Mouse (Mus musculus) neural tube, embryonic 13.5 days (tissue): ENCODE results near the gene Prtn3. TPM values are rescaled to one million over a fixed set of nuclear protein-coding genes. Genes with fewer than 3 reads are reported as not detected.

Experiments
- ATAC-seq: fragments of 200-750 bp; cut with Nextera tagmentation; 2 replicates; pipeline ENCODE4 v1.8.0; 2017; ENCODE audit warnings: low read depth, mild to moderate bottlenecking, moderate TSS enrichment, moderate library complexity
- H3K27ac ChIP-seq: fragments of 300-500 bp; sonication (generic); replicated peaks from 2 replicates; pipeline ENCODE4 v1.5.1; 2015; ENCODE audit warnings: moderate library complexity, mild to moderate bottlenecking, inconsistent platforms
- H3K27me3 ChIP-seq: fragments of 300-500 bp; sonication (generic); 2 replicates; pipeline ENCODE4 v1.6.1; 2015; ENCODE audit warnings: mild to moderate bottlenecking, inconsistent platforms
- H3K36me3 ChIP-seq: fragments of 300-500 bp; sonication (generic); 2 replicates; pipeline ENCODE4 v1.6.1; 2015; ENCODE audit warnings: mild to moderate bottlenecking, inconsistent platforms
- H3K4me1 ChIP-seq: fragments of 300-500 bp; sonication (generic); replicated peaks from 2 replicates; pipeline ENCODE4 v1.6.1; 2015; ENCODE audit warnings: inconsistent platforms
- H3K4me2 ChIP-seq: fragments of 300-500 bp; sonication (generic); 2 replicates; pipeline ENCODE4 v1.6.1; 2015; ENCODE audit warnings: inconsistent platforms, mild to moderate bottlenecking, moderate library complexity
- H3K4me3 ChIP-seq: fragments of 300-500 bp; sonication (generic); 2 replicates; pipeline ENCODE4 v1.5.1; 2015; ENCODE audit warnings: mild to moderate bottlenecking, inconsistent platforms
- H3K9ac ChIP-seq: fragments of 300-500 bp; sonication (generic); 2 replicates; pipeline ENCODE4 v1.6.1; 2015; ENCODE audit warnings: moderate library complexity, mild to moderate bottlenecking, inconsistent platforms
- H3K9me3 ChIP-seq: fragments of 300-500 bp; sonication (generic); 2 replicates; pipeline ENCODE4 v1.6.1; 2016; ENCODE audit warnings: inconsistent platforms
- WGBS: fragments of 180-500 bp; shearing (Covaris S2); methylation state at CpG from one replicate; pipeline ENCODE4 v1.1.7; 2015; 5-methylcytosine and 5-hydroxymethylcytosine counted together
- polyA plus RNA-seq: library from polyadenylated mRNA; unstranded; fragments of >200 nt; fragmentation: Nextera tagmentation; extraction: Ambion mirVana; gene quantifications from 2 replicates; pipeline ENCODE4 v1.2.1, GENCODE M21; 2015

The Prtn3 gene
- polyA plus RNA-seq, 1 experiment from 2014 or later: 14.7 TPM

DNA sequence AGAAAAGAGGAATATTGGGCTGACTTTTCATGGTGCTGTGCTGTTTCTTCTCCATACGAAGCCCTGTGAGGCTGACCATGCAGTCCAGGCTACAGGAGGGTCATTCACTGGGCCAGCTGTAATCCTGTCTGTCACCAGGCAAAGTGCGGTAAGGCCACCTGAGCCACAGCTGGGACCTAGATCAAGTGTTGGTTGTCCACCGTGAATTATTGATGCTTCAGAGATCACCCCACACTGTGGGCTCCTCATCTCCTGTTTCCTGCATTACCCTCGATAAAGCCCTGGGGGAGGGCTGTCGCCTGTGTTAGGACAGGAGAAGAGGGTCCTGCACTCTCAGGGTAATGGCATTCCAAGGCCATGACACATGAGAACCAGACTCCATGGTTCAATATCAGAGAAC is 27.7 kb upstream of the Prtn3 start:
- H3K36me3 ChIP-seq: no peaks in the 10 kb centered on the region
- H3K9ac ChIP-seq: no peak overlapping the region
- no peaks in the 10 kb centered on the region for H3K27me3 ChIP-seq
- H3K27ac ChIP-seq: no peak overlapping the region
- no peak overlapping the region for H3K4me3 ChIP-seq
- no peak for ATAC-seq
- H3K4me1 ChIP-seq: peaks cover 29% of the 10 kb centered on the region
- H3K9me3 ChIP-seq: no peaks in the 10 kb centered on the region
- 72% methylated on average over 5 of the region's 5 CpGs for WGBS
- H3K4me2 ChIP-seq: no peak overlapping the region

DNA sequence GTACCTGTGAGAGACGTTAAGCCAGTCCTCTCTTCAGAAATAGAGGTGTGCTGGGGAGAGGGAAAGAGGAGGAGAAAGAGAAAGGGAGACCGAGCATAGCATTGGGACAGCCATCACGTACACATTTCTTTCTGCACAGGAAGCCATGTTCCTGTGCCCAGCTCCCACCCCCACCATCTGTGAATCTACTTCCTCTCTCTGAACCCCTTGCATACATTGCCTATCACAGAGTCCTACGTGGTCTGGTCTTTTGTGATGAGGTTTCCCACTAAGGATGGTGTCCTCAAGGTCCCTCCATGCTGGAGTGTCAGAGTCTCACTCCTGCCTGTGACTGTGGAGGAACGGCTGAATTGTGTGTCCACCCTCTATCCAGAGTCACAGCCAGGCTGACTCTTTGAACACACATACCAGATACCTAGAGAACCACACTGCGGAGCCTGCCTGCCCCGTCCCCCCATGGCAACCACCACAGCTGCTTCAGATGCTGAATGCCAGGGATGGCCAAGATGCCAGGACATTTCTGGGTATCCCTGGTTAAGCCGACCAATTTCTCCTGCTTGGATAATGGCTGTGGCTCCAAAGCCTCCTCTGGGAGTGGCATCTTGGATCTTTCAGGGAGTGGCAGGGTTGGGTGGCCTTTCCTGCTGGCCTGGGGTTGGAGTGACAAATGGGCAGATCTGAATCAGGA is 24.2 kb upstream of the Prtn3 start:
- ATAC-seq: no peak
- H3K27ac ChIP-seq: no peak overlapping the region
- H3K9ac ChIP-seq: no peak overlapping the region; the same call in 1 of the 2 replicates
- H3K4me2 ChIP-seq: no peak overlapping the region
- no peak overlapping the region for H3K4me3 ChIP-seq
- peaks cover 26% of the 10 kb centered on the region for H3K4me1 ChIP-seq
- no peaks in the 10 kb centered on the region for H3K36me3 ChIP-seq
- H3K9me3 ChIP-seq: no peaks in the 10 kb centered on the region
- WGBS: 91% methylated on average over 8 of the region's 8 CpGs
- no peaks in the 10 kb centered on the region for H3K27me3 ChIP-seq

DNA sequence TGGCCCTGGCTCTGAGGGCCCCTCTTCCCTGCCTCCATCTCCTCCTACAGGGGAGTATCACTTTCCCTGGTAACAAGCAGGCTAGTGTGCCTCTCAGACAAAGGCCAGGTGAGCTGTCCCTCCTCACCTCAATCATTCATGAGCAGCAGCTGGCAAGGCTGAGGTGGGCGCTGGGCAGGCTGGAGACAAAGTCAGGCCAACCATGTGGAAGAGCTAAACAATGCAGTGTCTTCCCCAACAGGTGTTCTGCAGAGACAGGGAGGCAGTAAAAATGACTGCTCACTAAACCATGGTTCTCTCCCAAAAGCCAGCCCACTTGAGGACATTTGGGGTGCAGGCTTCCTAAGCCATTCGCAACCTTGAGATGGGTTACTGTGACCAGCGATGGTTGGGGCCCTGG is 22.6 kb upstream of the Prtn3 start:
- WGBS: 72% methylated on average over 3 of the region's 3 CpGs
- Histone ChIP-seq H3K27me3 (no peaks in the 10 kb centered on the region), H3K9ac (peak overlapping the region; percentile 80), H3K9me3 (no peaks in the 10 kb centered on the region), H3K4me1 (peaks cover 39% of the 10 kb centered on the region), H3K4me3 (0 out of 2 replicates have a peak overlapping the region, but pooled peaks have one; percentile 70), H3K4me2 (peak overlapping the region; percentile 72), H3K36me3 (peaks cover 4% of the 10 kb centered on the region; the same call in 1 of the 2 replicates), H3K27ac (peak overlapping the region; percentile 99)
- ATAC-seq: no peak

- H3K4me3 ChIP-seq: peak overlapping the region; percentile 70
- H3K9ac ChIP-seq: peak overlapping the region; percentile 80
- ATAC-seq: no peak
- no peaks in the 10 kb centered on the region for H3K27me3 ChIP-seq
- peak overlapping the region; percentile 99 for H3K27ac ChIP-seq
- H3K4me1 ChIP-seq: peaks cover 45% of the 10 kb centered on the region
- WGBS: 55% methylated on average over 9 of the region's 9 CpGs
- H3K36me3 ChIP-seq: peaks cover 10% of the 10 kb centered on the region
- H3K9me3 ChIP-seq: no peaks in the 10 kb centered on the region
- H3K4me2 ChIP-seq: peak overlapping the region; percentile 72
These were observed 22.0 kb upstream of the Prtn3 start for GRCm38 (mm10) chr10:79852107-79852789.

DNA sequence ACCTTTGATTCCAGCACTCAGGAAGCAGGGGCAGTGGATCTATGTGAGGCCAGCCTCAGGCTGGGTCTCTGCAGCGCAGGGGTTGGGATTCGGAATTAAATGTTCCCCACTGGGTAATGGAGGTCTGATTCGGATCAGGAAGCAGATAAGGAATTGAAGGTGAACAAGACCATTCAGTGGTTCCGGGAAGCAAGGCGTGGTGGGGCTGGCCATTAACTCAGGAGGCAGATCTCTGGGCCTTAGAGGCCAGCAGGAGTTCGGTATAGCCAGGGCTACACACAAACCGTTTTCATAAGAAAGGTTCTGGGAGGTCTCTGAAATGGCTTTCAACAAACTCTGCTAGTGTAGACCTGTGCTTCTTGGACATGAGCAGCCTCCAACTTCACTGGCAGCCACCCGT is 21.4 kb upstream of the Prtn3 start:
- ATAC-seq: no peak
- WGBS: 21% methylated on average over 8 of the region's 8 CpGs
- no peaks in the 10 kb centered on the region for H3K27me3 ChIP-seq

GRCm38 (mm10) chr10:79853392-79853791 is 20.9 kb upstream of the Prtn3 start:
- peak overlapping the region; percentile 80 for H3K9ac ChIP-seq
- H3K27me3 ChIP-seq: no peaks in the 10 kb centered on the region
- H3K27ac ChIP-seq: peak overlapping the region; percentile 99
- 0% methylated on average over 15 of the region's 15 CpGs for WGBS
- peaks cover 56% of the 10 kb centered on the region for H3K4me1 ChIP-seq
- H3K4me2 ChIP-seq: peak overlapping the region; percentile 72
- H3K9me3 ChIP-seq: no peaks in the 10 kb centered on the region
- peak; percentile 36 for ATAC-seq
- H3K4me3 ChIP-seq: peak overlapping the region; percentile 70
- peaks cover 15% of the 10 kb centered on the region for H3K36me3 ChIP-seq

More for the DNA sequence above, 21.4 kb upstream of the Prtn3 start:
- Histone ChIP-seq H3K9ac (peak overlapping the region; percentile 80), H3K4me2 (peak overlapping the region; percentile 72), H3K4me1 (peaks cover 50% of the 10 kb centered on the region), H3K36me3 (peaks cover 12% of the 10 kb centered on the region), H3K27ac (peak overlapping the region; percentile 99), H3K9me3 (no peaks in the 10 kb centered on the region), H3K4me3 (peak overlapping the region; percentile 70)

DNA sequence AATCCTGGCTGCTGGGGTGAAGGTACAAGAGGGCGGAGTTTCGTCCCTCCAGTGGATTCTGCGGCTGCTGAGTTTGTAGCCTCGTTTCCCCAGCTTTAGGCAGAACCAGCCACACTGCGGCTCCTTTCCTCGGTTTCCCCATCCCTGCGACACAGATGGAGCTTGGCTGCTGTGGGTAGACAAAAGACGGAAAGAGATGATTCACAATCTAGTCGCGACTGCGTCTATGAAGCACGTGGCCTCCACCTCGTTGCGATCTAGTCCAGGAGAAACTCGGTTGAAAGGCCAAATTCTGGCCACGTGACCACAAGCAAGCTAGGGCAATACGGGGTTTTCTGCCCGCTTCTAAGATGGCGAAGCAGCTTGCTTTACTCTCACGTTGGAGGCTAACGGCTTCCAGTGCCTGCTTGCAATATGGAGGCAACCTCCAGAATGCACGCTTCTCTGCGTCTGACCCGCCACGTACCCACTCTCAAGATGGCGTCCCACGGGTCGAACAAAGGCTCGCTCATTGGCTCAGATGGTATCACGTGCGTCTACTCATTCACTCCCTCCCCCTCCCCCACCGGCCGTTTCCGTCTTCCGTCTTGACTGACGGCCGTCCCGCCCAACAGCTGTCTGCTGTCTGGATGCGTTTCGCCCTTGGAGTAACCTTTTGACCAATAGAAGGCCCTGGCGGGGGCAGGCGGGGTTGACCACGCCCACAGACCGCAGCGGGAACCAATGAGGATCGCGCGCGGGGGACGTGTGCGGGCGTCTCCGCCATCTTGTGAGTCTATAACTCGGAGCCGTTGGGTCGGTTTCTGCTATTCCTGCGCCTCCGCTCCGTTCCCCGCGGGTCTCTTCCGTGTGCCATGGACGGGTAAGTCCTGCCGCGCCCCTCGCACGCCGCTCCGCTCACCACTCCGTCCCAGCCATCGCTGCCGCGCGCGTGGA is 20.1 kb upstream of the Prtn3 start, which contains the start of gene Ptbp1:
Gene Ptbp1, plus strand, starts transcription at position 568 of the 936 bp plus-strand sequence.
- ATAC-seq: peak; percentile 93
- H3K27ac ChIP-seq: peak within 1 kb of the TSS; percentile 100
- WGBS: under 1% methylated on average over 75 of the region's 75 CpGs
- no peaks in the 10 kb centered on the region for H3K9me3 ChIP-seq
- H3K4me3 ChIP-seq: peak within 1 kb of the TSS; percentile 70
- H3K36me3 ChIP-seq: peaks cover 22% of the 10 kb centered on the region
- peaks cover 63% of the 10 kb centered on the region for H3K4me1 ChIP-seq
- no peaks in the 10 kb centered on the region for H3K27me3 ChIP-seq
- peak within 1 kb of the TSS; percentile 98 for H3K4me2 ChIP-seq
- peak within 1 kb of the TSS; percentile 98 for H3K9ac ChIP-seq

GRCm38 (mm10) chr10:79854801-79855541 is 19.3 kb upstream of the Prtn3 start:
- Histone ChIP-seq H3K4me2 (peak overlapping the region; percentile 98), H3K9me3 (no peaks in the 10 kb centered on the region), H3K9ac (peak overlapping the region; percentile 98), H3K36me3 (peaks cover 31% of the 10 kb centered on the region), H3K27me3 (no peaks in the 10 kb centered on the region), H3K27ac (peak overlapping the region; percentile 100), H3K4me1 (peaks cover 71% of the 10 kb centered on the region), H3K4me3 (peak overlapping the region; percentile 70)
- peak; percentile 54 for ATAC-seq
- WGBS: under 1% methylated on average over 83 of the region's 83 CpGs

- H3K36me3 ChIP-seq: peaks cover 38% of the 10 kb centered on the region
- WGBS: 5% methylated on average over 10 of the region's 10 CpGs
- H3K27me3 ChIP-seq: no peaks in the 10 kb centered on the region
- H3K9ac ChIP-seq: peak overlapping the region; percentile 98
- H3K9me3 ChIP-seq: no peaks in the 10 kb centered on the region
- peak overlapping the region; percentile 70 for H3K4me3 ChIP-seq
- peaks cover 75% of the 10 kb centered on the region for H3K4me1 ChIP-seq
- peak overlapping the region; percentile 98 for H3K4me2 ChIP-seq
- ATAC-seq: no peak
- peak overlapping the region; percentile 100 for H3K27ac ChIP-seq
These were observed 18.6 kb upstream of the Prtn3 start for GRCm38 (mm10) chr10:79855558-79856184.

GRCm38 (mm10) chr10:79856280-79856679 is 18.0 kb upstream of the Prtn3 start:
- Histone ChIP-seq H3K4me3 (peak overlapping the region; percentile 70), H3K27ac (peak overlapping the region; percentile 100)

More at GRCm38 (mm10) chr10:79856280-79856679, 18.0 kb upstream of the Prtn3 start:
- WGBS: 51% methylated on average over 6 of the region's 6 CpGs
- peak overlapping the region; percentile 98 for H3K9ac ChIP-seq
- H3K36me3 ChIP-seq: peaks cover 44% of the 10 kb centered on the region
- H3K4me1 ChIP-seq: peaks cover 77% of the 10 kb centered on the region
- no peaks in the 10 kb centered on the region for H3K9me3 ChIP-seq
- peak overlapping the region; percentile 98 for H3K4me2 ChIP-seq
- ATAC-seq: no peak
- H3K27me3 ChIP-seq: no peaks in the 10 kb centered on the region
